Mouse (Mus musculus) kidney, postnatal 4 days (tissue): ENCODE data around the gene Arfgap3.
"Not testable (repeated sequence)": the region's sequence is repeated elsewhere in the genome, so short reads cannot be mapped to it uniquely, and the experiment has no call there.

Source experiments
- DNase-seq, 2 experiments: peaks; one replicate each; pipeline ENCODE4 v3.0.0; 2021; ENCODE audit warnings: mixed read lengths in 2 of 2

Gene Arfgap3

DNA sequence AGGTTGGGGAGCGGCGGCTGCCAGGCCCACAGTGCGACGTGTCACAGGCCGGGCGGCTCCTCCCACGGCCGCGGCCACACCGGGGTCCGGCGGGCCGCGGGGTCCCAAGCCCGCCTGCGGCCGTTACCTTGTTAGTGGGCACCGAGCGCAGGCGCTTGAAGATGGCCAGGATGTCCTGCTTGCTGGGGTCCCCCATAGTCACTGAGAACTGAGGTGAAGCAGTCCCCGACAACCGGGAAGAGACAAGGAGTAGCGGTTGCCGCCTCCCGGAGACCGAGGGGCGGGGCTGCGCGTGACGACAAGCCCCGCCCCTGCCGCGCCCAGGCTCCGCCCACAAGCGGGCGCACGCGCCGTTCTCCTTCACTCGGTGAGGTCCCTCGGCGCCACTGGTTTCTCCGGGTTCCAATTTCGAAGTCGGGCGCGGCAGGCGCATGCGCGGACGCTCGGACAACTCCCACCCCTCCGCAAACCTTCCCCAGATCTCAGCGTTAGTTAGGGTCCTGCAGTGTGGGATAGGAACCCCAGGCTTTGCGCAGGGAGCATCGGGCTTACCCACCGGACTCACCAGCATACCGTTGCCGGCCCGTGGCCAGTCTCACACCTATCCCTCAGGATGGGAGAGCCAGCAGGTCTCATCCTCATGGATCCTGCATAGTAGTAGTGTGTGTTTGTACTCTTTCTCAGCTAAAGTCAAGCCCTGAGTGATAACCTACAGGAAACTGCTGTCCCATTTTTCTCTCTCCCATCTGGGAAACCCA, at the start of gene Arfgap3:
Arfgap3 (minus strand) TSS at position 294 of the 758 bp plus-strand sequence.
- peak; percentile 96 to 97 for DNase-seq

- DNase-seq: no peak
These were observed 42.7 kb upstream of the Arfgap3 start for GRCm38 (mm10) chr15:83392722-83393121.

- no peak for DNase-seq
These were observed 37.9 kb upstream of the Arfgap3 start for GRCm38 (mm10) chr15:83387911-83388310.

DNA sequence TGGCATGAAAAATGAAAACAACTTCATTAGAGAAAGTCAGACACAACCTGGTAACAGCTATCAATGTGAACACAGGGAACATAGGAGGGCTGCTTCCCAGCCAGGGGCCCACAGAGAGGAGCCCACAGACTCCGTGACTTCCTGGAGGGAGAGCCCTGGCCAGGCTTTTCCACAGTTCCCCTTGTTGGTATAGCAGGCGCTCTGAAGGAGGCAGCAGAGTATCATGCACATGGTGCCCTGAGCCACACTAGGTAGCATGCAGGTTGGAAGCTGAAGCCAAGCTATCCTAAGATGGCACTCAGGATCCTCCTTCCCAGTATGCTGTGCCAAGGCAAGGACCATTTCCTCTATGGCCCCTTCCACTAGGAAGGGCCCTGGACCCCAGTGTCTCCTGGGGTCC, 33.6 kb upstream of the Arfgap3 start:
- peak in 1 of 2 experiments; percentile 30 for DNase-seq

DNA sequence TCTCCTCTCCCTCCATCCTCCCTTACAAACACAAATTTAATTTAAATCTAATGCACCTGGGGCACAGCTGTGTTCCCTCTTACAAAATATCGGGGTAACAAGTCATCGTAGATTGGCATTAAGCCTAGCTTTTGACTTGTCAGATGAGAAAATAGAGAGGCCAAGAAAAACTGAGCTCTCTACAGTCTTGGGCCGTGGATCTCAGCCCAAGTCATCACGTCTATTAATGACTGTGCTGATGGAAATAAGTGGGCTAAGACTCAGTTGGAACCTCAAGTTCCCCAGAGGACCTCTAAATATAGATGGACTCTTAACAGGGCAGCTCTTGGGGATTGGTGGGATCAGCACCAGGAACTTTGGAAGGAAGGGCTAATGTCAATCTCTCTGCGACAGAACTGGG, 33.1 kb upstream of the Arfgap3 start:
- no peak for DNase-seq

DNA sequence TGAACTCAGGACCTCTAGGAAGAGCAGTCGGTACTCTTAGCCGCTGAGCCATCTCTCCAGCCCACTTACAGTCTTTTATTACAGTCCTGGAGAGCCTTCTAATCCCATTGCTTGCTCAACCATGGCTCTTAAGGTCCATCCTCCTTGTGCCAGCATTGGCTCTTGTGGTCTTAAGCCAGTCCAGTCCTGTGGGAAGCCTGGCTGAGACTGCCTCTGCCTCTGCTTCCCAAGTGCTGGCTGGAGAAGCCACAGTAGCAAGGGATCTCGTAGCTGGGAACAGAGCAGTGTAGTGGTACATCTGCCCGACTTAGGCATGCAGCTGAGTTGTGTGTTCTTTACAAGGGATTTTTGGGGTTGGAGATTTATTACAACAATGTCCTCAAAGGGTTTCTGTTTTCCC, 32.4 kb upstream of the Arfgap3 start:
- DNase-seq: no peak

- DNase-seq: no peak
These were observed 27.1 kb upstream of the Arfgap3 start for GRCm38 (mm10) chr15:83377153-83377552.

GRCm38 (mm10) chr15:83375136-83375535, 25.1 kb upstream of the Arfgap3 start:
- peak; percentile 75 to 81 for DNase-seq

DNA sequence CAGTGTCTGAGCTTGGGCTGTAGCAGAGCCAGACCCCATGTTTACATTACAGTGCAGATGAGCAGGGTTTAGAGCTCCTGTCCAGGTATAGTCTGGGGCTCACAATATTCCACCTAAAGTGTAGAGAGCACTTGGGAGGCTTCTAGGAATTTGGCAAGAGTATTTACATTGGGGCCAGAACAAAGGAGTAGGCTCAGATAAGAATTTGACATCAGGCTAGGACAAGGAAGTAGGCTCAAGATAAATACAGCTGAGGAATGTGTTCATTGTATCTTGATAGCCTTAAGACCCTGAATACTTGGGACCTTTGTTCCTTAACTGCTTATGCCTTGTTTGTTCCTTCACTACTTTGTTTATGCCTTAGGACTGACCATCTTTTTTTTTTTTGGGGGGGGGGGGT, 24.0 kb upstream of the Arfgap3 start:
- DNase-seq: no peak

GRCm38 (mm10) chr15:83368702-83369101, 18.7 kb upstream of the Arfgap3 start:
- DNase-seq: not testable (repeated sequence)

- peak in 1 of 2 experiments; percentile 51 for DNase-seq
These were observed 18.2 kb upstream of the Arfgap3 start for GRCm38 (mm10) chr15:83368261-83368660.

DNA sequence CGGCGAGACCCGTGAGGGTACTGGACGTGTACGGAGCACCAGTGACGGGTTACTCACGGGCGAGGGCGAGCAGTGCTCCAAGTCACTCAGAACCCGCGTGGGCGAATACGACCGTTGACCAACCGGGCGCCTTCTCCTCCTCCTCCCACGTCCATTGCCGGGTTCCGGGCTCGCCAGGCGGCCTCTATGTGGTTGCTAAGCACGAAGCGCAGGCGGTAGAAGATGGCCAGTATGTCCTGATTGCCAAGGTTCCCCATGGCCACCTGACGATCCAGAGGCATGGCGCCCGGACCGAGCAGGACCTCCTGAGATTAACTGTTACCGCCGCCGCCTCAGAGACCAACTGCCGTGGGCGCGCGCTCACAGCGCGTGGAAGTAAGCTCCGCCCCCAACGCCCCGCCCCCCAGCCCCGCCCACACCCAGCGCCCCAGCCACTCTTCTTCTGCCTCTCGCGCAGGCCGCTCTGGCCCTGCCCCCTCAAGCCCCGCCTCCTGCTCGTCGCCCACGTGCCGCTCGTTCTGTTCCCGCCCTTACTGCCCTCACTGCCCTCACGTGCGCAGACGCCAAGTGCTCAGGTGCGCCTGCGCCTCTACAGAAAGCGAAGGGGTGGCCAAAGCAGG, 17.0 kb upstream of the Arfgap3 start:
- peak; percentile 80 to 91 for DNase-seq

- DNase-seq: no peak
These were observed 15.7 kb upstream of the Arfgap3 start for GRCm38 (mm10) chr15:83365697-83366096.

DNA sequence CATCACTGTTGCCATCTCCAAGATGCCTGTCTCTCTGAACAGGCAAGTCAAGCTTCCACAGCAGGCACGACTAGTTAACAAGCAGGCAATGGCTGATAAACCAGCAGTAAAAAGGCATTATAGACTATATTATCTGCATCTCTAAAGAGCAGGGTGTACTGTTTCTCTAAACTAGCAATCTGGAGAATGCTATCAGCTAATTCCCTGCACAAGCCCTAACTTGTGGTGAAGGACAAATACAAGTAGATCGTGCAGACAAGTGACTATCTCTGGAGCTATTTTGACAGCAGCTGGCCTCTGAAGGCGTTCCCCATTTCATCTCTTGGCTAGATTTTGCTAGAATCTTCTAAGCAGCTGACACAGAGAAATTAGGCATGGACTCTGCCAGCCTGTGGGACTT, 14.1 kb upstream of the Arfgap3 start:
- DNase-seq: no peak

DNA sequence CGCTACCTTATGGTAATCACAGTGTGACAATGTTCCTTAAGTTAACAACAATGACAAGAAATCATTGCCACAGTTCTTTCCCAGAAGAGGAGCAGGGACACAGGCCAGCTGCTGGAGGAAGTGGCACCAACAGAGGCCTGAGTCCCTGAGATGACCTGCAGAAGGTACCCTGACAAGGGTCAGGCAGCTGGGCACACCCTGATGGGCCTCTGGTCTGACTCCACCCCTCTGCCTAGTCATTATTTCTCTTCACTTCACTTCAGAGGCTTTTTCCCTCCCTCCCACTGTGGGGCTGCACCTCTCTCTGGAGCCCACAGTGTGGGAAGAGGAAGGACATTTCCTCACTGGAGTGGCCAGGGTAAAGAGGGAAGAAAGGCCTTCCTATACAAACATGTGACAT, 12.8 kb upstream of the Arfgap3 start:
- DNase-seq: not testable (repeated sequence)

- not testable (repeated sequence) for DNase-seq
These were observed 10.9 kb upstream of the Arfgap3 start for GRCm38 (mm10) chr15:83360899-83361298.

DNA sequence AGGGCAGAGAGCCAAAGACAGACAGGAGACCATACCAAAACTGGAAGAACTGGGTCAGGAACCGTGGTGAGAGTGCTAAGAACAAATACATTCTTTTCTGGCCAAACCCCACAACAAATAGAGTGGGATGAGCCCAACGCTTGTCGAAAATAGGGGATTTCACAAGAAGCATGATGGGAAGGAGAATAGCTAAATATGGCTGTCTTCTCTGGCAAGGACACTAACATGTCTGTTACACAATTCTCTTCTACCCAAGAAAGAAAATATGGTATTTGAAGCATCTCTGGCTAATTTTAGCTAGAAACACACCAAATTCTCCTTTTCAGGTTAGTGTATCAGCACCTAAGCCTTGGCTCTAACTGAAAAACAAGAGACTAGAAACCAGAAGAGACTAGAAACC, 10.1 kb upstream of the Arfgap3 start:
- DNase-seq: no peak

DNA sequence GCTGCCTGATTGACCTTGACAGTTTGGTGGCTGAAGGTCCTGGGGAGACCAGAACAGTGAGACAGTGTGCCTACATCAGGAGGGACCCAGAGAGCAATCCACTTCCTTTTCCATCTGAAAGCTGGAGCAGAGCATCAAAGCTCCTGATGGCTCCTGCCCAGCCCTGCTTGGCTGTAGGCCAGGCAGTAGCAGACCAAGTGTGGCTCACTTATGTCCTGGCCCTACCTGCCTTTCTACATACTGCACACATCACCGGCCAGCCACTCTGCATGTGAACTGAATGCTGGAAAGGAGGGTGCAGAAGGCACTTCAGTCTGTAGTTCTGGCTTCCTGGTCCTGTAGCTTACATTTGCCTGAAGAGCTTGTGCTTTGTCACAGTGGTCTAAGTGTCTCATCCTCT, 8.4 kb upstream of the Arfgap3 start:
- DNase-seq: peak in 1 of 2 experiments; percentile 36

DNA sequence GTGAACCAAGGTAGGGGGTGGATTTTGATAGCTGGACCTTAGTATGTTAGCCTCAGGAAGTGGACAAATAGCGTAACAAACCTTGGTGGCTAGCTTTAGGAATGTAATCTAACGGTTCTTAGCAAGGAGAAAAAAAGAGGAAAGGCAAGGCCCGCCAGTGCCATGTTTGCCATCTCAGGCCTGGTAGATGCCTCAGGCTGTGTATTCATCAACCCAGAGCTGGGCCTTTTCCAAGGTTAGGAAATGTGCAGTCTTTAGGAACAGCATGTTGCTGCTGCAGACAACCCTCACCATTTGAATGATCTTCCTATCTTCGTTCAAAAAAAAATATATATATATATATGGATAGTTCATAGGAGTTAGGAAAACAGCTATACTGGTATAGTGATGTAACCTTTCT, 1.5 kb upstream of the Arfgap3 start:
- no peak for DNase-seq

- DNase-seq: no peak
These were observed 812 bp upstream of the Arfgap3 start for GRCm38 (mm10) chr15:83350859-83351258.

- peak in 1 of 2 experiments; percentile 25 for DNase-seq
These were observed 658 bp downstream of the Arfgap3 start for GRCm38 (mm10) chr15:83349225-83349953.

GRCm38 (mm10) chr15:83348747-83349146, 1.3 kb downstream of the Arfgap3 start:
- no peak for DNase-seq

GRCm38 (mm10) chr15:83345898-83346529, 4.0 kb downstream of the Arfgap3 start:
- DNase-seq: no peak
